Mouse (Mus musculus): ENCODE measurements at regions not wholly inside any gene's neighbourhood (a gene's known extent, or its start where the extent isn't known, plus 50 kb on each side); places are given as distances from the start of the nearest gene placed in this dataset.

- TF ChIP-seq EP300 (IDR thresholded peaks at IDR 0.05; ENCODE audit: low read depth in 1 of 2, low read length in 2 of 2) (no peak), JUND (IDR thresholded peaks at IDR 0.05; ENCODE audit: low read depth, low read length) (no peak), UBTF (IDR thresholded peaks at IDR 0.05; ENCODE audit: borderline replicate concordance, insufficient read depth, low read depth, low read length) (no peak), ZNF384 (IDR thresholded peaks at IDR 0.05; ENCODE audit: low read depth, low read length) (no peak), MAX (IDR thresholded peaks at IDR 0.05; ENCODE audit: low read length) (no peak), MAFK (IDR thresholded peaks at IDR 0.05; ENCODE audit: borderline replicate concordance, low read depth, low read length) (no peak), NRF1 (IDR thresholded peaks at IDR 0.05; ENCODE audit: insufficient read depth, low read depth, low read length, poor library complexity, severe bottlenecking) (no peak), ELF1 (IDR thresholded peaks at IDR 0.05; ENCODE audit: low read depth, low read length) (no peak), HCFC1 (IDR thresholded peaks at IDR 0.05; ENCODE audit: low read depth, low read length) (no peak), BHLHE40 (IDR thresholded peaks at IDR 0.05; ENCODE audit: borderline replicate concordance, low read depth, low read length) (no peak), TBP (IDR thresholded peaks at IDR 0.05; ENCODE audit: low read depth, low read length) (no peak), USF1 (IDR thresholded peaks at IDR 0.05; ENCODE audit: low read depth, low read length) (no peak), GABPA (IDR thresholded peaks at IDR 0.05; ENCODE audit: low read depth, low read length) (no peak), GATA1 (IDR thresholded peaks at IDR 0.05; ENCODE audit: low read depth, low read length) (no peak), CHD2 (IDR thresholded peaks at IDR 0.05; ENCODE audit: low read length) (no peak), POLR2A (IDR thresholded peaks at IDR 0.05; ENCODE audit: control insufficient read depth in 1 of 2, insufficient read depth in 1 of 2, low read depth in 1 of 2, low read length in 2 of 2, poor library complexity in 1 of 2) (no peak), NELFE (IDR thresholded peaks at IDR 0.05; ENCODE audit: low read depth, low read length) (no peak), MAZ (IDR thresholded peaks at IDR 0.05; ENCODE audit: low read depth, low read length) (no peak)
- Histone ChIP-seq H3K27me3 (ENCODE audit: control insufficient read depth in 1 of 2, insufficient read depth in 2 of 2, low read length in 2 of 2) (no peaks in the 10 kb centered on the region), H3K4me3 (ENCODE audit: control insufficient read depth in 1 of 2, insufficient read depth in 1 of 2, low read depth in 2 of 2, low read length in 2 of 2) (no peak overlapping the region), H3K9ac (ENCODE audit: control insufficient read depth, low read depth, low read length, poor library complexity, severe bottlenecking) (no peak overlapping the region), H3K27ac (ENCODE audit: control insufficient read depth, low read depth, low read length) (no peak overlapping the region), H3K9me3 (replicated peaks; ENCODE audit: insufficient read depth, low read length) (no peaks in the 10 kb centered on the region), H3K4me1 (ENCODE audit: control insufficient read depth in 1 of 2, insufficient read depth in 2 of 2, low read length in 2 of 2) (no peaks in the 10 kb centered on the region), H3K36me3 (ENCODE audit: control insufficient read depth in 1 of 2, insufficient read depth in 2 of 2, low read length in 2 of 2) (no peaks in the 10 kb centered on the region), H3K79me2 (ENCODE audit: control insufficient read depth, insufficient read depth, low read length, poor library complexity) (no peaks in the 10 kb centered on the region)
- no peak for DNase-seq (ENCODE audit: low read depth, low spot score)
These were observed 1037.7 kb upstream of the Cadm2 start for GRCm38 (mm10) chr16:68658436-68658835.

GRCm38 (mm10) chr16:68627976-68628375, 1007.3 kb upstream of the Cadm2 start:
- no peaks in the 10 kb centered on the region for H3K9me3 ChIP-seq (replicated peaks; ENCODE audit: insufficient read depth, low read length)
- no peaks in the 10 kb centered on the region for H3K4me1 ChIP-seq (ENCODE audit: control insufficient read depth in 1 of 2, insufficient read depth in 2 of 2, low read length in 2 of 2)
- H3K36me3 ChIP-seq (ENCODE audit: control insufficient read depth in 1 of 2, insufficient read depth in 2 of 2, low read length in 2 of 2): no peaks in the 10 kb centered on the region
- TF ChIP-seq USF1 (IDR thresholded peaks at IDR 0.05; ENCODE audit: low read depth, low read length): no peak
- TF ChIP-seq MEF2A (IDR thresholded peaks at IDR 0.05; ENCODE audit: extremely low read depth, insufficient replicate concordance, low read depth, low read length, poor library complexity, severe bottlenecking): no peak
- TF ChIP-seq RAD21 (IDR thresholded peaks at IDR 0.05; ENCODE audit: low read depth, low read length): no peak
- TF ChIP-seq E2F4 (IDR thresholded peaks at IDR 0.05; ENCODE audit: borderline replicate concordance, low read depth, low read length): no peak
- no peak for TF ChIP-seq TBP (IDR thresholded peaks at IDR 0.05; ENCODE audit: low read depth, low read length)
- TF ChIP-seq CHD2 (IDR thresholded peaks at IDR 0.05; ENCODE audit: low read length): no peak
- TF ChIP-seq UBTF (IDR thresholded peaks at IDR 0.05; ENCODE audit: borderline replicate concordance, insufficient read depth, low read depth, low read length): no peak
- no peak for TF ChIP-seq MAZ (IDR thresholded peaks at IDR 0.05; ENCODE audit: low read depth, low read length)
- no peak for TF ChIP-seq ZNF384 (IDR thresholded peaks at IDR 0.05; ENCODE audit: low read depth, low read length)
- no peak for TF ChIP-seq MAX (IDR thresholded peaks at IDR 0.05; ENCODE audit: low read length)
- TF ChIP-seq HCFC1 (IDR thresholded peaks at IDR 0.05; ENCODE audit: low read depth, low read length): no peak
- TF ChIP-seq SIN3A (IDR thresholded peaks at IDR 0.05; ENCODE audit: low read length): no peak
- TF ChIP-seq POLR2AphosphoS2 (IDR thresholded peaks at IDR 0.05; ENCODE audit: low read length): no peak
- TF ChIP-seq POLR2A (IDR thresholded peaks at IDR 0.05; ENCODE audit: control insufficient read depth in 1 of 2, insufficient read depth in 1 of 2, low read depth in 1 of 2, low read length in 2 of 2, poor library complexity in 1 of 2): no peak
- TF ChIP-seq MYB (IDR thresholded peaks at IDR 0.05; ENCODE audit: low read depth, low read length): no peak
- TF ChIP-seq TCF12 (IDR thresholded peaks at IDR 0.05; ENCODE audit: low read depth, low read length): no peak
- no peak for TF ChIP-seq MAFK (IDR thresholded peaks at IDR 0.05; ENCODE audit: borderline replicate concordance, low read depth, low read length)
- no peak for TF ChIP-seq USF2 (IDR thresholded peaks at IDR 0.05; ENCODE audit: borderline replicate concordance in 1 of 2, insufficient read depth in 1 of 2, low read depth in 1 of 2, low read length in 2 of 2)
- TF ChIP-seq ZC3H11A (IDR thresholded peaks at IDR 0.05; ENCODE audit: low read depth, low read length): no peak
- H3K27me3 ChIP-seq (ENCODE audit: control insufficient read depth in 1 of 2, insufficient read depth in 2 of 2, low read length in 2 of 2): no peaks in the 10 kb centered on the region
- no peak overlapping the region for H3K4me3 ChIP-seq (ENCODE audit: control insufficient read depth in 1 of 2, insufficient read depth in 1 of 2, low read depth in 2 of 2, low read length in 2 of 2)
- no peak overlapping the region for H3K27ac ChIP-seq (ENCODE audit: control insufficient read depth, low read depth, low read length)
- DNase-seq (ENCODE audit: low read depth, low spot score): no peak
- H3K9ac ChIP-seq (ENCODE audit: control insufficient read depth, low read depth, low read length, poor library complexity, severe bottlenecking): no peak overlapping the region
- H3K79me2 ChIP-seq (ENCODE audit: control insufficient read depth, insufficient read depth, low read length, poor library complexity): no peaks in the 10 kb centered on the region

Data from MEL (cell line).